Mouse (Mus musculus): ENCODE results near the gene Akr7a5. TPM values are rescaled to one million over a fixed set of nuclear protein-coding genes. Genes with fewer than 3 reads are reported as not detected.
A peak's percentile ranks its signal among the peaks of the same experiment; 100 is the strongest.

The Akr7a5 gene
- polyA plus RNA-seq, 1 experiment from 2014 or later = 111 TPM

DNA sequence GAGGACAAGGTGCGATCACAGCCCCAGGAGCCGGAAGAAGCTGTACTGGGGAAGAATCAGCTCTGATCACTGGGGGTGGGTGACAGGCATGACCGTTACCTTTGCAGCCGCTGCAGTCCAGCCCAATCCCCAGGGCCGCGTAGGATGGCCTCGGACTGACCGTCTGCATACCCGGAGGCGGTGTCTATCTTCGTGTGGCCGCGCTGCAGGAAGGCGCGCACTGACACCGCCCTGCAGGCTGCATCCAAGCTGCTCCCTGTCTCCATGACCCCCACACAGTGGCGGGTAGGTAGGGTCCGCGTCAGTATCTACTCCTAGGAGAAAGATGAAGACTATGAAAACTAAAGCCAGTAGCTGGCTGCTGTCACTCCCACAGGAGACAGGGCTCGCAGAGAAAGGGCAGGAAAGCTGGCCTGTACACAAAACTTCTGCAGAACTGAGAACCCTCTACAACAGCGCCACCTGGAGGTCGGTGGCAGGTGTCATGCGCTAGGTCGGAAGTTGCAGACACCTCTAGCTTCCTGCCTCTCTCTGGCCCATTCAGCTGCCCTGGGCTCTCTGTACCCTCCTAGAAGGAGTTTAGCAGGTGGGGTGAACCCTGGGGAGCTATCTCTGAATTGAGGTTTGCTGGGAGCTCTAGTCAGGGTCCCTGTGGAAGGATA lies 26.4 kb downstream of the Akr7a5 start:
- H3K27me3 ChIP-seq (replicated peaks) = no peaks in the 10 kb centered on the region; the same call in 1 of the 2 replicates
- ATAC-seq (ENCODE audit: insufficient read depth, low FRiP score, low read depth) = peak; percentile 69
- H3K27ac ChIP-seq = no peak overlapping the region
- peak overlapping the region; percentile 29 for H3K4me3 ChIP-seq (replicated peaks)
- no peaks in the 10 kb centered on the region for H3K36me3 ChIP-seq
- H3K9ac ChIP-seq = no peak overlapping the region
- 23% methylated on average over 24 of the region's 24 CpGs for WGBS
- H3K4me2 ChIP-seq = peak overlapping the region; percentile 53
- no peaks in the 10 kb centered on the region for H3K9me3 ChIP-seq
- H3K4me1 ChIP-seq = peaks cover 3% of the 10 kb centered on the region; the same call in 1 of the 2 replicates

DNA sequence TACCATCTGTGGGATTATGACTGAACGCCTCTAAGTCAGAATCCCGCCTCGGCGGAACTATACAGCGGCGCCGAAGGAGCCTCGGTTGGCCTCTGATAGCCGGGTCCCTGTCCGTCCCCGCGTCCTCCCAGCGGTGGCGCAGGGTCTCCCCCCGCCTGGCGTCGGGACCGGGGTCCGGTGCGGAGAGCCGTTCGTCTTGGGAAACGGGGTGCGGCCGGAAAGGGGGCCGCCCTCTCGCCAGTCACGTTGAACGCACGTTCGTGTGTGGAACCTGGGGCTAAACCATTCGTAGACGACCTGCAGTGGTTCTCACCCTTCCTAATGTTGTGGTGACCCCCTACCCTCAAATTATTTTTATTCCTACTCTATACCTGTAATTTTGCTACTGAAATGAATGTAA lies 27.6 kb downstream of the Akr7a5 start:
- Histone ChIP-seq H3K4me1 (peaks cover 3% of the 10 kb centered on the region; the same call in 1 of the 2 replicates), H3K9ac (no peak overlapping the region), H3K36me3 (no peaks in the 10 kb centered on the region), H3K9me3 (no peaks in the 10 kb centered on the region), H3K4me3 (replicated peaks) (no peak overlapping the region), H3K4me2 (no peak overlapping the region), H3K27ac (no peak overlapping the region), H3K27me3 (replicated peaks) (no peaks in the 10 kb centered on the region; the same call in 1 of the 2 replicates)
- 43% methylated on average over 33 of the region's 33 CpGs for WGBS
- no peak for ATAC-seq (ENCODE audit: insufficient read depth, low FRiP score, low read depth)

DNA sequence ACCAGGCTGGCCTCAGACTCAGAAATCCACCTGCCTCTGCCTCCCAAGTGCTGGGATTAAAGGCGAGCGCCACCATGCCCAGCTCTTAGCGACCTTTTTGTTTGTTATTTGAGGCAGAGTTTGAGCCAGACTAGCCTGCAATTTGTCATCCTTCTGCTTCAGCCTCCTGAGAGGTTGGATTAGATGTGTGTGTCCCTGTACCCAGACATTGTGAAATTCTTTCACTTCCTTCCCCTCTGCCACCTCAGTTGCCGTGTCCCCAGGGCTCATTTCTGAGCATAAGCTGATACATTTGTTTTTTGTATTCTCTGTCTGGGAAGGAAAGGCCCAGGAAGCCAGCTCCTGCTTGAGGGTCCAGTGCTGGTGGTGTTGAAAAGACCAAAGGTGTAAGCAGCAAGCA lies 30.3 kb downstream of the Akr7a5 start:
- WGBS = 77% methylated on average over 4 of the region's 4 CpGs
- no peak for ATAC-seq (ENCODE audit: insufficient read depth, low FRiP score, low read depth)
- H3K4me3 ChIP-seq (replicated peaks) = no peak overlapping the region

GRCm38 (mm10) chr4:139341556-139342233 lies 31.2 kb downstream of the Akr7a5 start:
- H3K27ac ChIP-seq = no peak overlapping the region
- no peaks in the 10 kb centered on the region for H3K9me3 ChIP-seq
- peaks cover 3% of the 10 kb centered on the region; the same call in 1 of the 2 replicates for H3K4me1 ChIP-seq
- no peak overlapping the region for H3K4me3 ChIP-seq (replicated peaks)
- H3K9ac ChIP-seq = no peak overlapping the region
- H3K4me2 ChIP-seq = no peak overlapping the region
- no peak for ATAC-seq (ENCODE audit: insufficient read depth, low FRiP score, low read depth)
- H3K36me3 ChIP-seq = peaks cover 10% of the 10 kb centered on the region; the same call in 1 of the 2 replicates
- no peaks in the 10 kb centered on the region; the same call in 1 of the 2 replicates for H3K27me3 ChIP-seq (replicated peaks)
- WGBS = 70% methylated on average over 7 of the region's 7 CpGs

More for the DNA sequence above, 30.3 kb downstream of the Akr7a5 start:
- Histone ChIP-seq H3K9ac (no peak overlapping the region), H3K36me3 (peaks cover 4% of the 10 kb centered on the region; the same call in 1 of the 2 replicates), H3K9me3 (no peaks in the 10 kb centered on the region), H3K27ac (no peak overlapping the region), H3K4me1 (peaks cover 3% of the 10 kb centered on the region; the same call in 1 of the 2 replicates), H3K4me2 (no peak overlapping the region), H3K27me3 (replicated peaks) (no peaks in the 10 kb centered on the region; the same call in 1 of the 2 replicates)

- no peak for ATAC-seq (ENCODE audit: insufficient read depth, low FRiP score, low read depth)
- H3K4me1 ChIP-seq = no peaks in the 10 kb centered on the region
- H3K27ac ChIP-seq = no peak overlapping the region
- peaks cover 26% of the 10 kb centered on the region for H3K36me3 ChIP-seq
- no peak overlapping the region for H3K9ac ChIP-seq
- H3K4me2 ChIP-seq = no peak overlapping the region
- 63% methylated on average over 5 of the region's 5 CpGs for WGBS
- no peaks in the 10 kb centered on the region for H3K27me3 ChIP-seq (replicated peaks)
- no peaks in the 10 kb centered on the region for H3K9me3 ChIP-seq
- no peak overlapping the region for H3K4me3 ChIP-seq (replicated peaks)
Observed at GRCm38 (mm10) chr4:139343718-139344117, 33.2 kb downstream of the Akr7a5 start.

GRCm38 (mm10) chr4:139345416-139346019 lies 35.0 kb downstream of the Akr7a5 start:
- H3K36me3 ChIP-seq = peaks cover 34% of the 10 kb centered on the region
- H3K4me3 ChIP-seq (replicated peaks) = no peak overlapping the region
- H3K4me1 ChIP-seq = 0 out of 2 replicates have a peak, but pooled peaks cover 2% of the 10 kb centered on the region
- no peak overlapping the region for H3K27ac ChIP-seq
- no peak overlapping the region for H3K4me2 ChIP-seq
- no peaks in the 10 kb centered on the region for H3K9me3 ChIP-seq
- WGBS = 85% methylated on average over 23 of the region's 23 CpGs
- no peak for ATAC-seq (ENCODE audit: insufficient read depth, low FRiP score, low read depth)
- H3K27me3 ChIP-seq (replicated peaks) = no peaks in the 10 kb centered on the region
- no peak overlapping the region for H3K9ac ChIP-seq

DNA sequence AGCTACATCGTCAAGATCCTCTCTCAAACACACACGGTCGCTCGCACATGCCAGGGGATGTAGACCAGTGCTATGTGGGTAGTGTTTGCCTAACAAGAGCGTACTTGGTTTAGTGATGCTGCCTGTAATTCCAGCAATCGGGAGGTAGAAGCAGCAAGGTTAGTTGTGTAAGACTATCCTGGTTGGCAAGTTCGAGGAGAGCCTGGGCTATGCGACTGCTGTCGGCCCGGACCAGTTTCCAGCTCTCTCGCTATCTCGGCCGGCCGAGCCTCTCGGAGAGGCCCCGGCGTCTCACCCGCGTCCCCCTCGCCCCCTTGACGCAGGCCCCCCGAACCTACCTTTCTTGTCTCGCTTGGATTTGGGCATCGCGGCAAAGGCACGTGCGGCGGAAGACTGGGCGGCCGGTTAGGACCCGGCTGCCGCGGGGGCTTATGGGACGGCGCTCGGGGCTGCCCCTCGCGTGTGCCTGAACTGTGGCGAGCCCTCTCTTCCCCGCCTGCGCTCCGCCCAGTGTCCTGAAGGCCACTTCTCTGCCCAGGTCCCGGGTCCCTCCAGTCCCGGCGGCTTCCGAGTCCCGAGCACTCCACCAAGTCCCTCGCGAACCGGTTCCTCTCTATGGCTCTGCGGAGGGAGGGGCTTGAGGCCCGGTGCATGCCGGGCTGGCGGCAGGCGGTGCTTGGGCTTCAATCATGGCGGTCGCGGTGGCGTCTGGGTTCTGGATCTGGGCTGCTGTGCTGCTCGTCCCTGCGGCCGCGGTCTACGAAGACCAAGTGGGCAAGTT lies 41.6 kb downstream of the Akr7a5 start, which contains the start of the genes Mrto4, Emc1 and Ubr4:
Gene Mrto4, minus strand, starts transcription at position 646 of the 781 bp plus-strand sequence.
Gene Emc1, plus strand, starts transcription at position 657 of the 781 bp plus-strand sequence.
Gene Ubr4, plus strand, starts transcription at position 679 of the 781 bp plus-strand sequence.
- peak within 1 kb of the TSS; percentile 92 for H3K4me2 ChIP-seq
- under 1% methylated on average over 64 of the region's 64 CpGs for WGBS
- H3K27me3 ChIP-seq (replicated peaks) = no peaks in the 10 kb centered on the region
- H3K4me3 ChIP-seq (replicated peaks) = peak within 1 kb of the TSS; percentile 66
- H3K27ac ChIP-seq = peak within 1 kb of the TSS; percentile 99
- ATAC-seq (ENCODE audit: insufficient read depth, low FRiP score, low read depth) = peak; percentile 92
- peaks cover 15% of the 10 kb centered on the region for H3K4me1 ChIP-seq
- peaks cover 33% of the 10 kb centered on the region for H3K36me3 ChIP-seq
- no peaks in the 10 kb centered on the region for H3K9me3 ChIP-seq
- H3K9ac ChIP-seq = peak within 1 kb of the TSS; percentile 74

DNA sequence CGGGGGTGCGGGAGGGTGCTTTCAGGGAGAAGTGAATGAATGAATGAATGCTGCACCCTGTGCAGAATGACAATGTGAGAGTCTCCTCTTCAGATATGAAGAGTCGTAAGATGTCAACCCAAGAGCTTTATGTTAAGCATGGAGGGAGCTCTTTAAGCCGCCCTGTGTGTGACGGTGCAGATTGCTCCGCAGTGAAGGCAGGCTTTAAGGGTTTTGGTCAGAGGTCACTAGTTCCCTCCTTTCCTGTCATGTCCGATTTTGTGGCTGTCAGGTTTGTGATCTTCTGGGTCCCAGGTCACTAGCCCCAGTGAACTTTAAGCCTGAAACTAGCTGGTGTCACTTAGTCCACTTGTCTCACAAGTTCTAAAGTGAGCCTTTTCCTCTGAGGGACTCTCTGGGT lies 42.3 kb downstream of the Akr7a5 start:
- under 1% methylated on average over 7 of the region's 7 CpGs for WGBS
- Histone ChIP-seq H3K9ac (peak overlapping the region; percentile 74), H3K36me3 (peaks cover 35% of the 10 kb centered on the region), H3K27me3 (replicated peaks) (no peaks in the 10 kb centered on the region), H3K9me3 (no peaks in the 10 kb centered on the region), H3K27ac (peak overlapping the region; percentile 99), H3K4me1 (peaks cover 15% of the 10 kb centered on the region), H3K4me3 (replicated peaks) (peak overlapping the region; percentile 66), H3K4me2 (peak overlapping the region; percentile 92)
- ATAC-seq (ENCODE audit: insufficient read depth, low FRiP score, low read depth) = peak; percentile 9; the same call in 1 of the 2 replicates

DNA sequence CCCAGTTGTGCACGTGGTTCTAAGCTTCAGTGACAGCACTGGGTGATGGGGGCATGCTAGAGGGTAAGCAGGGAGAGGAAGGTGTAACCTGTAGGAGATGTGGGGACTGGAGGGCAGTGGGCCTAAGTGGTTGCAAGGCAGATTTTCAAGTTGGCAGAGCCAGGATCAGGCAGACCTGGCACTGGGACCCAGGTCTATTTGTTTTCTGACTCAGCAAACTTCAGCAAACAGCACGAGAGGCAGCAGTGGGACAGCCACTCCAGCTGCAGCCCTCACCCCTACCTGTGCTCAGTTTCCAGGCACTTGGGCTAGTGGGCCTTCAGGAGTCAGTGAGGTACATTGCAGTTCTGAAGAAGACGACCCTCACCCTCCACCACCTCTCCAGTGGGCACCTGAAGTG lies 46.7 kb downstream of the Akr7a5 start:
- Histone ChIP-seq H3K4me1 (peaks cover 5% of the 10 kb centered on the region), H3K4me3 (replicated peaks) (no peak overlapping the region), H3K36me3 (peaks cover 48% of the 10 kb centered on the region), H3K9ac (no peak overlapping the region), H3K27me3 (replicated peaks) (no peaks in the 10 kb centered on the region), H3K4me2 (no peak overlapping the region), H3K27ac (no peak overlapping the region), H3K9me3 (no peaks in the 10 kb centered on the region)
- no peak for ATAC-seq (ENCODE audit: insufficient read depth, low FRiP score, low read depth)
- WGBS = 86% methylated on average over 3 of the region's 3 CpGs

- H3K9ac ChIP-seq = no peak overlapping the region
- H3K27me3 ChIP-seq (replicated peaks) = no peaks in the 10 kb centered on the region
- H3K4me3 ChIP-seq (replicated peaks) = no peak overlapping the region
- no peak overlapping the region for H3K4me2 ChIP-seq
- no peak overlapping the region for H3K27ac ChIP-seq
- no peaks in the 10 kb centered on the region for H3K4me1 ChIP-seq
- H3K36me3 ChIP-seq = peaks cover 68% of the 10 kb centered on the region
- ATAC-seq (ENCODE audit: insufficient read depth, low FRiP score, low read depth) = peak; percentile 80
- no peaks in the 10 kb centered on the region for H3K9me3 ChIP-seq
- WGBS = 86% methylated on average over 11 of the region's 11 CpGs
Observed at GRCm38 (mm10) chr4:139360761-139361548, 50.4 kb downstream of the Akr7a5 start.
